Mouse (Mus musculus): ENCODE results near the gene Fibin. TPM values are rescaled to one million over a fixed set of nuclear protein-coding genes. Genes with fewer than 3 reads are reported as not detected.

The Fibin gene
- total RNA-seq (2023) = not detected in 4 replicates

DNA sequence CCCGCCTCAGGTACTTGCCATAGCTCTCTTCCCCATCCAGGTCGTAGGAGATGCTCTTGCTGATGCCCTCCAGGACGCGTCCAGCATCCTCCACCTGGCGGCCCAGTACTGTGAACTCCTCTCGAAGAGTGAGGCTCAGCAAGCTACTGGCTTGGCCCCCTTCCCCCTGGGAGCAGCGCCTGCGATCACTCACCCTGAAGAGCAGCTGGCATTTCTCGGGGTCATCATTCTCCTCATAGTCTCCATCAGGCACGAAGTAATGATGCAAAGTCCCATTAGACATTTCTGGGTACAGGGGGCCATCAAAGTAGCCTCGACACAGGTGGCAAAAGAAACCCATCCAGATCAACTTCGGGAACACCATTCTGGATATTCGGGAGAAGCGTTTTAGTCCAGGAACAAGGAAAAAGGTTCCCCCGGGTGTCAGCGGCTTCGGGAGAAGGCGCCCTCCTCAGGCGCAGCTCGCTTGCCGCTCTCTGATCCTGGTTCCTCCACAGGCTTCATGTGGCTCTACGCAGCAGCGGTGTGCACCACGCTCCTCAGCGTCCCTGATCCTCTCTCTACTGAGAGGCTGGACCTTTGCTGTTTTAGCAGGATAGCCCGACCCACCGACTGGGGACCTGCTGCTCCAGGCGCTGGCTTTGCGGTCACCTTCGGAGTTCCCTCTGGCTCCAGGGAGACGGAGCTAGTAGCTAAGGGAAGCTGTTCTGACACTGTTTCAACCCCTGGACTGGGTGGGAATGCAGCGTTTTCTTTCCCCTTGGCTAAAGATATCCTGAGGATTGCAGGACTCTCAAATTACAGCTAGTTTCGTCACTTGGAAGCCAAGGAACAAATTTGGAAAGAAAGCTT lies at the start of gene Fibin:
Fibin (minus strand) TSS at position 752 of the 852 bp plus-strand sequence.

DNA sequence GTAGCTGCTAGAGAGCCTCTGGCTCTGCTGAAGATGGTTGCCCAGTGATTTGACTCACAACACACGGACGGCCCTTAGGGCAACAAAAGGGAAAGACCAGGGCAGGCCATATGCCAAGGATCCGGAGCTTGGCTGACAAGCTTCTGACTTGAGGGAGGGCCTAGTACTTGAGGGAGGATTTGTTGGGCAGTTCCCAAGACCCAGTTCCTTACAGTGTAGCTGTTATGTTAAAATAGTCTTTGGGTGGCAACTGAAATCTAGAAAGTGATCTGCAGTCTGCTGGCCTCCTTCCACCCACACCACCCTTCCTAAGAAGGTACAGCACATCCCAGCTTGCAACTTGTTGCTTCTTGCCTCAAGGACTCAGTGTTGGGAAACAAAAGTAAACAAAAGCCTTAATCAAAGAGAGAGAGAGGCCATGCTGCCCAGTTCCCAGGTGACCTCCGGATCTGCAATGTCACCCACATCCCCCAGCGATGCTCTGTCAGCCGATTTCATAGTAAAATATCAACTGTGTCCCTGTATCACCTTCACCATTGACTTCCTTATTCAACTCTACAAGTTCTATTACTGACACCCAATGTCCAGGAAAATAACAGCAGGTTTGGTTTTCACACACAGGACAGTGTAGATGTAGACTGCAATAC lies 48.4 kb downstream of the Fibin start, which contains the start of gene Bbox1:
Bbox1 (minus strand) TSS at position 52 of the 647 bp plus-strand sequence.

Other genes starting within 250 kb of the Fibin start
- not detected in 4 replicates for gene Bbox1, start 48.6 kb downstream of the Fibin start, total RNA-seq (2023)
- not detected in 4 replicates for gene Slc5a12, start 234.1 kb upstream of the Fibin start, total RNA-seq (2023)